Mouse (Mus musculus): ENCODE measurements around the gene Smarcc1.

GRCm38 (mm10) chr9:110234962-110235361 is 117.5 kb downstream of the Smarcc1 start:
- TF ChIP-seq POLR2A (IDR thresholded peaks at IDR 0.05; ENCODE audit: low read depth, low read length): no peak
- no peak for TF ChIP-seq CTCF (IDR thresholded peaks at IDR 0.05; ENCODE audit: borderline replicate concordance, insufficient read depth, low read length)

All from embryonic fibroblast, embryonic 13.5 days (primary cell).